Mouse (Mus musculus): ENCODE measurements at regions not wholly inside any gene's neighbourhood (a gene's known extent, or its start where the extent isn't known, plus 50 kb on each side); places are given as distances from the start of the nearest gene placed in this dataset.

- no peak for DNase-seq (ENCODE audit: low read depth, low spot score)
These were observed 112.8 kb upstream of the Cpm start for GRCm38 (mm10) chr10:117516510-117516909.

- no peak for DNase-seq (ENCODE audit: low read depth, low spot score)
These were observed 113.4 kb upstream of the Cpm start for GRCm38 (mm10) chr10:117515777-117516501.

- no peak for DNase-seq (ENCODE audit: low read depth, low spot score)
These were observed 114.3 kb upstream of the Cpm start for GRCm38 (mm10) chr10:117515039-117515438.

GRCm38 (mm10) chr10:117513925-117514546, 115.3 kb upstream of the Cpm start:
- no peak for DNase-seq (ENCODE audit: low read depth, low spot score)

GRCm38 (mm10) chr10:117512424-117513257, 116.7 kb upstream of the Cpm start:
- no peak for DNase-seq (ENCODE audit: low read depth, low spot score)

- DNase-seq (ENCODE audit: low read depth, low spot score) = no peak
These were observed 117.6 kb upstream of the Cpm start for GRCm38 (mm10) chr10:117511483-117512406.

- DNase-seq (ENCODE audit: low read depth, low spot score) = no peak
These were observed 118.5 kb upstream of the Cpm start for GRCm38 (mm10) chr10:117510529-117511482.

- DNase-seq (ENCODE audit: low read depth, low spot score) = no peak
These were observed 119.1 kb upstream of the Cpm start for GRCm38 (mm10) chr10:117510224-117510486.

- DNase-seq (ENCODE audit: low read depth, low spot score) = no peak
These were observed 119.7 kb upstream of the Cpm start for GRCm38 (mm10) chr10:117509431-117510223.

GRCm38 (mm10) chr10:117506252-117506992, 122.9 kb upstream of the Cpm start:
- DNase-seq (ENCODE audit: low read depth, low spot score) = no peak

GRCm38 (mm10) chr10:117505529-117505928, 123.8 kb upstream of the Cpm start:
- DNase-seq (ENCODE audit: low read depth, low spot score) = no peak

GRCm38 (mm10) chr10:117505057-117505456, 124.2 kb upstream of the Cpm start:
- DNase-seq (ENCODE audit: low read depth, low spot score) = no peak

- DNase-seq (ENCODE audit: low read depth, low spot score) = no peak
These were observed 124.6 kb upstream of the Cpsf6 start for GRCm38 (mm10) chr10:117504267-117504902.

GRCm38 (mm10) chr10:117503222-117504184, 123.7 kb upstream of the Cpsf6 start:
- no peak for DNase-seq (ENCODE audit: low read depth, low spot score)

- no peak for DNase-seq (ENCODE audit: low read depth, low spot score)
These were observed 122.9 kb upstream of the Cpsf6 start for GRCm38 (mm10) chr10:117502731-117503130.

- DNase-seq (ENCODE audit: low read depth, low spot score) = no peak
These were observed 122.3 kb upstream of the Cpsf6 start for GRCm38 (mm10) chr10:117502135-117502534.

GRCm38 (mm10) chr10:117501426-117501825, 121.6 kb upstream of the Cpsf6 start:
- no peak for DNase-seq (ENCODE audit: low read depth, low spot score)

Data from telencephalon, adult 2 months (tissue).